Mouse (Mus musculus): ENCODE data around the gene Slc38a10. TPM values are rescaled to one million over a fixed set of nuclear protein-coding genes. Genes with fewer than 3 reads are reported as not detected.

Gene Slc38a10
- polyA plus RNA-seq, 1 experiment from 2014 or later = 46.1 TPM

DNA sequence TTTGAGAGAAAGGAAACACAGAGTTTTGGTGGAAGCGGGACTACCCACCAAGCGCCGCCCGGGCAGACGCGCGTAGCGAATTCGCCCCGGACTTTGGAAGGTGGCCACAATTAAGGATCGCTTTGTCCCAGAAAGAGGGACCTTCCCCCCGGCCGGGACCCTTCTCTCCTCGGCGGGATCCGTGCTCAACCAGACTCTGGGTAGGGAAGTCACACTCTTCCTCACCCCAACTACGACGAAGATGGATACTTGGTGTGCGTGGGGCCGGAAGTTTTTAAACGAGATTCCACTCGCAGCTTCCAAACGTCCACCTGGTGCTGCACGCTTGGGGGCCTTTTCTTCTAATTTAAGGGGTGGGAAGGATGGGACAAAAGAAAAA, 36.9 kb upstream of the Slc38a10 start:
- ATAC-seq (ENCODE audit: insufficient number of reproducible peaks, low FRiP score, low TSS enrichment, low read depth) (no peak), DNase-seq (ENCODE audit: low spot score) (peak; percentile 77)
- Histone ChIP-seq H3K4me1 (ENCODE audit: control insufficient read depth, insufficient read depth, low read length) (peaks cover 41% of the 10 kb centered on the region), H3K4me2 (ENCODE audit: low read depth, severe bottlenecking) (peak overlapping the region; percentile 72), H3K36me3 (ENCODE audit: control insufficient read depth, insufficient read depth, low read length) (no peaks in the 10 kb centered on the region), H3K9me3 (ENCODE audit: control insufficient read depth, low read length) (no peaks in the 10 kb centered on the region), H3K9ac (ENCODE audit: low read length) (peak overlapping the region; percentile 99), H3K4me3 (ENCODE audit: low read depth, low read length) (peak overlapping the region; percentile 86), H3K27ac (replicated peaks; ENCODE audit: low read depth, low read length) (peak overlapping the region; percentile 97), H3K27me3 (ENCODE audit: control insufficient read depth, insufficient read depth, low read length) (no peaks in the 10 kb centered on the region)
- WGBS = under 1% methylated on average over 24 of the region's 24 CpGs

DNA sequence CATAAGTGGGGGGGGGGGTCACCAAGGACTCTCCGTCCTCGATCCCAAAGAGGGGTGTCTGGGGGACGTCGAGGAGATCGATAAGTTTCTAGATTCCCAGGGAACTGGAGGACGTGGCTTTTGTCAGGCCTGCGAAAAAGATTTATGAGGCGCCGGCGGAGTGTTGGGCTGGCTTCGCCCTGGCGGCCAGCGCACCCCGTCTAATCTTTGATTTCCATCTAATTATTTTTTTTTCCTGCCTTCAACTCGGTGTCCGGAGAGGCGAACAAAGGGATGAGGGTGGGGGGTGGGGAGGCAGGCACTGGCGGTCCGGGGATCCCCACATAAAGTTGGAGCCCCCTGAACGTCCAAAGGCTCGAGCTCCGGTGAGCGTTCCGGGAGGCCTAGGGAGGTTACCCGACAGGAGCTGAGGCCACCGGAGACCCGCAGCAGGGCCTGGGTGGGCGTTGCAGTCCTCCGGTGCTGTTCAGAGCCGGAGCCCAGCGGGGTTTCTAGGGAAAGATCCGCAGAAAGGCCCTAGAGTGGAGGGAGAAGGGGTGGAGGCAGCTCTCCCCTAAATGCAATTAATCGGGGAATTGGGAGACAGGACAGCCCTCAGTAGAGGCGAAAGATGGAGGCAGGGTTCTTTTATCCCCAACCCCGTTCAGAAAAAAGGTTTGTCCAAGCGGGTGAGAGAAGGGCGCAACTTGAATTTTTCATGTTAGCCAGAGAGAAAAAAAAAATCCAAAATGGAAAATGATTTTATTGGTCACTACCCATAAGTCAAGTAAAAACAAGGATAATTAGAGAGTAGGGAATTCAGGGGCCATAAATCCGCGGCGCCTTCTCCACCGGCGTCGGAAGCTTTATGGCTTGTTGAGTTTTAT, 36.3 kb upstream of the Slc38a10 start:
- ATAC-seq (ENCODE audit: insufficient number of reproducible peaks, low FRiP score, low TSS enrichment, low read depth) = no peak
- peaks cover 44% of the 10 kb centered on the region for H3K4me1 ChIP-seq (ENCODE audit: control insufficient read depth, insufficient read depth, low read length)

DNA sequence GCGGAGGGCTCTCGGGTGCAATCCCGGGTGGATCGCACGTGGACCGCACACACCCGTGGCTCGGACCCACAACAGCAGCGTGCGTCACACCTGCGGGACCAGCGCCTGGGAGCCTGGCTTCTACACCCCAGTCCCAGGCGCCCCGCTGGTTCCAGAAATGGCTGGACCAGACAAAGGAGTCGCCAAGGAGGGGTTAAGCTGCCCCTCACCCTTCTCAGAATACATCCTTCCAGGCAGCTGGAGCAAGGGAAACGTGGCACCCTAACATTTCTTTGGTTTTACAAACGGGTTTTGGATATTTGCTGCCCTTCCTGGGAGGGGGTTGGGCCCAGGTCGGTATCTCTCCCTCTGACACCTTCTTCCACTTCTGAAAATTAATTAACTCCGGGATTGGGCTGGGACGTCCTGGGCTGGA, 35.7 kb upstream of the Slc38a10 start:
- Histone ChIP-seq H3K36me3 (ENCODE audit: control insufficient read depth, insufficient read depth, low read length) (no peaks in the 10 kb centered on the region), H3K4me2 (ENCODE audit: low read depth, severe bottlenecking) (peak overlapping the region; percentile 72), H3K27ac (replicated peaks; ENCODE audit: low read depth, low read length) (peak overlapping the region; percentile 97), H3K27me3 (ENCODE audit: control insufficient read depth, insufficient read depth, low read length) (no peaks in the 10 kb centered on the region), H3K9ac (ENCODE audit: low read length) (peak overlapping the region; percentile 99), H3K4me1 (ENCODE audit: control insufficient read depth, insufficient read depth, low read length) (peaks cover 45% of the 10 kb centered on the region), H3K4me3 (ENCODE audit: low read depth, low read length) (peak overlapping the region; percentile 86), H3K9me3 (ENCODE audit: control insufficient read depth, low read length) (no peaks in the 10 kb centered on the region)
- ATAC-seq (ENCODE audit: insufficient number of reproducible peaks, low FRiP score, low TSS enrichment, low read depth) (no peak), DNase-seq (ENCODE audit: low spot score) (peak; percentile 84)
- under 1% methylated on average over 20 of the region's 20 CpGs for WGBS

More for the DNA sequence above, 36.3 kb upstream of the Slc38a10 start:
- Histone ChIP-seq H3K27ac (replicated peaks; ENCODE audit: low read depth, low read length) (peak overlapping the region; percentile 97), H3K9ac (ENCODE audit: low read length) (peak overlapping the region; percentile 99), H3K27me3 (ENCODE audit: control insufficient read depth, insufficient read depth, low read length) (no peaks in the 10 kb centered on the region), H3K9me3 (ENCODE audit: control insufficient read depth, low read length) (no peaks in the 10 kb centered on the region), H3K4me3 (ENCODE audit: low read depth, low read length) (peak overlapping the region; percentile 86), H3K36me3 (ENCODE audit: control insufficient read depth, insufficient read depth, low read length) (no peaks in the 10 kb centered on the region), H3K4me2 (ENCODE audit: low read depth, severe bottlenecking) (peak overlapping the region; percentile 72)
- WGBS = under 1% methylated on average over 43 of the region's 43 CpGs
- peak; percentile 82 for DNase-seq (ENCODE audit: low spot score)

DNA sequence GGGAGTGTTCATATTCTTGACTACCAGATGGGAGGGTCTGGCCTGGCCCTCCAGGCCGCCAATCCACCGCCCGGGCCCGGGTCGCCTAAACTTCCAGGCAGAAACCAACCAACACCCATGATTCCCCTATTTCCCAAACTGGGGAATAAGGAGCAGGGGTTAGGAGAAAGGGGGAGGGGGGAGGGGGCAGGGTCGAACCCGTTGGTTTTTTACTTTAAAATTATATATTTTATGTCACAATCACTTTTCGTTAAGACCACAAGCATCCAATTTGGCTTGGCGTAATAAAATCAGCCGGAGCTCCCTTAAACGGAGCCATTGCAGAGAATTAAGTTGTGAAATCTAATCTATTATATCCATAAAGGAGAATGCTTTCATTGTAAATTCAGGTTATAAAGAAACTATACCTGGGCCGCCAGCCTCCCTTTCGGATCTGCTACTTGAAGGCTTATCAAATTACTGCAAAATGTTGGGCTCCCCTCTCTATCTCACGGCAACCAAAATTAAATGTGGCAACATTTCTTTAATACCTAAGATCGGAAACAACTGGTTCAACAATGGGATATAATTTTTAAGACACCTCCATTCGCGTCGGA, 35.1 kb upstream of the Slc38a10 start:
- peak overlapping the region; percentile 72 for H3K4me2 ChIP-seq (ENCODE audit: low read depth, severe bottlenecking)
- H3K36me3 ChIP-seq (ENCODE audit: control insufficient read depth, insufficient read depth, low read length) = no peaks in the 10 kb centered on the region
- peaks cover 42% of the 10 kb centered on the region for H3K4me1 ChIP-seq (ENCODE audit: control insufficient read depth, insufficient read depth, low read length)
- H3K4me3 ChIP-seq (ENCODE audit: low read depth, low read length) = peak overlapping the region; percentile 86
- DNase-seq (ENCODE audit: low spot score) (no peak), ATAC-seq (ENCODE audit: insufficient number of reproducible peaks, low FRiP score, low TSS enrichment, low read depth) (no peak)
- H3K27me3 ChIP-seq (ENCODE audit: control insufficient read depth, insufficient read depth, low read length) = no peaks in the 10 kb centered on the region
- peak overlapping the region; percentile 97 for H3K27ac ChIP-seq (replicated peaks; ENCODE audit: low read depth, low read length)
- H3K9ac ChIP-seq (ENCODE audit: low read length) = peak overlapping the region; percentile 99
- whole genome bisulfite sequencing = 2% methylated on average over 18 of the region's 18 CpGs
- no peaks in the 10 kb centered on the region for H3K9me3 ChIP-seq (ENCODE audit: control insufficient read depth, low read length)

DNA sequence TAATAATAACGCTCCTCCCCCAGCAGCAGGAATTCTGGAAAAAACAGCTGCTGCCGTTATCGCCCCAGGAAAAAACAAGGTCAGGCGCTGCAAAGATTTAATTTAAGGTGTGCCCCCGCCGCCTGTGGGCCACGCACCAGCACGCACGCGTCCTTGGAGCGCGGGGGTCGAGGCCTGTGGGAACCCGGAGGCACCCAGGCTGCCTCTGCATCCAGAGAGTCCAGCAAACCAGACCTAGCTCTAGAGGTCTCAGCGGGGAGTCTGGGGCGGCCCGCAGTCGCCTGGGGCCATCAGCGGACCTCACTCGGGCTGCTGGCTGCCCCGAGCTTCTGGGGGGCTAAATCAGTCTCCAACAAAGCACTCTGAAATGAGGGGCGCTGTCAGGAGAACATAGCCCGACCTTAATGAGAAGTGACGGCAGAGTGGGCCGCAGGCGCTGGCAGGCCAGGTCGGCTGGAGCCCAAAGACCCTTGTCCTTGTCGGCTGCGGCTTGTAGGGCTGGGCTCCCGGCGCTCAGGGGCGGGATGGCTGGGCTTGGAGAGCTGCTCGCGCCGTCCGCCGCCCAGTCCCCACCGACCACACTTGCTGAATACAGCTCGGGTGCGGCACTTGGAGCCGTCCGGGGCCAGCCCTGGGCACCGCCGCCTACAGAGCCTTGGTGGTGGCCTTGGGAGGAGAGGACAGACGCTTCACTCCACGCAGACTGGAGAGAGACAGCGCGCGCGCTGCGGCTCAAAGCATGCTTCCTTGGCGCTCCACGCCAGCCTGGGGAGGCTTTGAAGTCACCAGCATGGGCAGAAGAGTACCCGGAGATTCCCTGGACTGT, 34.4 kb upstream of the Slc38a10 start:
- no peaks in the 10 kb centered on the region for H3K36me3 ChIP-seq (ENCODE audit: control insufficient read depth, insufficient read depth, low read length)
- no peaks in the 10 kb centered on the region for H3K27me3 ChIP-seq (ENCODE audit: control insufficient read depth, insufficient read depth, low read length)
- H3K4me2 ChIP-seq (ENCODE audit: low read depth, severe bottlenecking) = peak overlapping the region; percentile 72
- ATAC-seq (ENCODE audit: insufficient number of reproducible peaks, low FRiP score, low TSS enrichment, low read depth) (no peak), DNase-seq (ENCODE audit: low spot score) (peak; percentile 78)
- H3K4me3 ChIP-seq (ENCODE audit: low read depth, low read length) = peak overlapping the region; percentile 86
- H3K4me1 ChIP-seq (ENCODE audit: control insufficient read depth, insufficient read depth, low read length) = peaks cover 35% of the 10 kb centered on the region
- no peaks in the 10 kb centered on the region for H3K9me3 ChIP-seq (ENCODE audit: control insufficient read depth, low read length)
- H3K27ac ChIP-seq (replicated peaks; ENCODE audit: low read depth, low read length) = peak overlapping the region; percentile 97
- peak overlapping the region; percentile 99 for H3K9ac ChIP-seq (ENCODE audit: low read length)
- under 1% methylated on average over 54 of the region's 54 CpGs for WGBS

DNA sequence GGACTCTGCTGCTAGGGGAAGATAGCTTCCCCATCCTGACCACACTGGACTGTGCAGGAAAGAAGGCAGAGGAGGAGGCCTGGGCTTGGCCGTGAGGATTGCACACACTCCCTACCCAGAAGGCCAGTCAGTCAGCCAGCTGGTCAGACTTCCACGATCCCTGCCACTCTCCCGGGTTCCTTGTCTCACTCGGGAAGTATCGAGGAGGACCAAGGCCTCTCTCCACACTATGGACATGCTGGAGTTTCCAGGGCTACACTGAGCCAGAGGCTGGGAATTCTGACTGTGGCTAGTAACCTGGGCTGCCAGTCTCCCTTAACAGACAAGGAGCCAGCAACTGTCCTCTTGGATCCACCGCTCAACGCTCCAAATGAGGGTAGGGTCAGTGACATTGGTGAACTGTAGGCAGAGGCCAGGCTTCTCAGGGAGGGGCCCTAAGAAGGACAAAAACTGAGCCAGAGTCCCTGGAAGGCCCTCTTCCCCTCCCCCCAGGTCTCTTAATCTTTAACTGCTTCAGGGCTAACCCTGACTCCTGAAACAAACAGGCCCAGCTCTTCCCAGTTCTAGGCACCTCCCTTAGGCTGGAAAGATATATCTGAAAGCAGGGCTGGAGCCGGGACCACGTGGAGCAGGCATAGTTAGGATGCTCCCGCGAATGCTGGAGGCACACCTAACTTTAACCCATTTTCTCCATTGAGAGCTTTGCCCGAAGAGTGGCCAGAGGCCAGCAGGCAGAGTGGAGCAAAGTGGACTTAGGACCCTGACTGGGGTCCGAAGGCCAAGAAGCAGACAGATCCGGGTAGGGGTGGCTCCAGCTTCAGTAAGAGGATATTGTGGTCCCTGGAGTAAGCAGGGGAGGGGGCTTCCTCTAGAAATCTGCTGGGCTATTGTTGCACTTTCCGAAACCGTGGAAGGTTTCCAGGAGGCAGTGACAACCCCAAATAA, 33.5 kb upstream of the Slc38a10 start:
- Histone ChIP-seq H3K9me3 (ENCODE audit: control insufficient read depth, low read length) (no peaks in the 10 kb centered on the region), H3K4me3 (ENCODE audit: low read depth, low read length) (peak overlapping the region; percentile 86), H3K4me2 (ENCODE audit: low read depth, severe bottlenecking) (peak overlapping the region; percentile 72), H3K27me3 (ENCODE audit: control insufficient read depth, insufficient read depth, low read length) (no peaks in the 10 kb centered on the region), H3K9ac (ENCODE audit: low read length) (peak overlapping the region; percentile 99), H3K27ac (replicated peaks; ENCODE audit: low read depth, low read length) (peak overlapping the region; percentile 97), H3K4me1 (ENCODE audit: control insufficient read depth, insufficient read depth, low read length) (peaks cover 30% of the 10 kb centered on the region), H3K36me3 (ENCODE audit: control insufficient read depth, insufficient read depth, low read length) (no peaks in the 10 kb centered on the region)
- 3% methylated on average over 16 of the region's 16 CpGs for WGBS
- DNase-seq (ENCODE audit: low spot score) (peak; percentile 70), ATAC-seq (ENCODE audit: insufficient number of reproducible peaks, low FRiP score, low TSS enrichment, low read depth) (no peak)

DNA sequence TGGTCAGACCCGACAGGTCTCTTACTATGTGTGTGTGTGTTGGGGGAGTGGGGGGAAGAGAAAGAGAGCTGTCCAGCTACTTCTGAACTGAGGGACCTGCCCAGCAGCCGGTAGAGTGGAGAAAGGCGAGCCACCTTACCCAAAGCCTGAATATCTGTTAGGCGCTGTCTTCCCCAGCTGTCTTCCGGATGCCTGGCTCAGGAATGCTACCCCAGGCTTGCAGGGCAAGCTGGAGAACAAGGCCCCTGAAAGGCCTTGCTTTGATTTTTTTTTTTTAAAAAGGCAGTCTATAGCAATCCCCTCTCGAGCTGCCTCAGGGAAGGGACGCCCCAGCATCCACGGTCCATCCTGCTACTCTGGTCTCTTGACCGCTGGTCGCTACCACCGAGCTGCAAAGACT, 32.6 kb upstream of the Slc38a10 start:
- H3K27me3 ChIP-seq (ENCODE audit: control insufficient read depth, insufficient read depth, low read length) = no peaks in the 10 kb centered on the region
- no peaks in the 10 kb centered on the region for H3K36me3 ChIP-seq (ENCODE audit: control insufficient read depth, insufficient read depth, low read length)
- no peak overlapping the region for H3K9ac ChIP-seq (ENCODE audit: low read length)
- peak; percentile 42 for DNase-seq (ENCODE audit: low spot score)
- peak overlapping the region; percentile 26; the same call in 1 of the 2 replicates for H3K27ac ChIP-seq (replicated peaks; ENCODE audit: low read depth, low read length)
- ATAC-seq (ENCODE audit: insufficient number of reproducible peaks, low FRiP score, low TSS enrichment, low read depth) = no peak
- 34% methylated on average over 11 of the region's 11 CpGs for WGBS
- H3K4me2 ChIP-seq (ENCODE audit: low read depth, severe bottlenecking) = peak overlapping the region; percentile 72
- no peak overlapping the region for H3K4me3 ChIP-seq (ENCODE audit: low read depth, low read length)
- H3K4me1 ChIP-seq (ENCODE audit: control insufficient read depth, insufficient read depth, low read length) = peaks cover 30% of the 10 kb centered on the region
- no peaks in the 10 kb centered on the region for H3K9me3 ChIP-seq (ENCODE audit: control insufficient read depth, low read length)
